Mouse (Mus musculus) heart, postnatal 36 days (tissue): ENCODE results near the gene Gm8677. TPM values are rescaled to one million over a fixed set of nuclear protein-coding genes. Genes with fewer than 3 reads are reported as not detected.
"Not testable (repeated sequence)": the region's sequence is repeated elsewhere in the genome, so short reads cannot be mapped to it uniquely, and the experiment has no call there.

Source experiments
- DNase-seq, 2 experiments: peaks; one replicate each; pipeline ENCODE4 v3.0.0; 2021 to 2022
- intact Hi-C: fragments of 180-260 bp; cut with DNase I; formaldehyde crosslinking; loops from one replicate; pipeline ENCODE4 v1.15.1; 2025
- total RNA-seq, 2 experiments: library from RNA; stranded (reverse); gene quantifications; 2 replicates each; pipeline ENCODE4 v1.2.3; 2021

Gm8677 gene
- not detected for total RNA-seq

GRCm38 (mm10) chr7:22534787-22535186 is at the start of gene Gm8677:
Gene Gm8677, minus strand, starts transcription at chr7:22534887.
- intact Hi-C loops, DNase-seq: not testable (repeated sequence)

GRCm38 (mm10) chr7:22565243-22565642 is 30.6 kb upstream of the Gm8677 start, which contains the start of gene Gm4201:
Gene Gm4201, minus strand, starts transcription at chr7:22565343.
- DNase-seq, intact Hi-C loops: not testable (repeated sequence)

GRCm38 (mm10) chr7:22522667-22523066 is 12.0 kb downstream of the Gm8677 start, which contains the start of gene Vmn1r152:
Gene Vmn1r152, plus strand, starts transcription at chr7:22522967.
- DNase-seq, intact Hi-C loops: not testable (repeated sequence)

DNA sequence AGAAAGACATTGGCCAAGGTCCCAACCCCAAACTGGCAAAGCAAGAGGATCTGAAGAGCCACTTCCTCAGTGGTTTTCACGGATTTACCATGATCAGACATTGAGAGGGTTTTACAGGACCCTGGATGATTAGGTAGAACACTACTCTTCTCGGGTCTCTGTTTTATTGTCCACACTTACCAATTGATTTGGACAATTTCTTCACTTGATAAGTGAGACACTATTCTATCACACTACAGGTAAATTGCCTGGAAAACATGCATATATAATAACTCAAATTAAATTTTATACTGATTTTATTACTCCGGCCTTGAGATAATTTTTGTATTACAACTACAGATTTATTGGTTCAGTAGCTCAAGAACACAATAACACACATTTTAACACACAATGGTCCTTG is 35.1 kb downstream of the Gm8677 start, which contains the start of gene Vmn1r151:
Vmn1r151 (minus strand) TSS at position 101 of the 400 bp plus-strand sequence.
- intact Hi-C loops, DNase-seq: not testable (repeated sequence)

Other genes starting within 250 kb of the Gm8677 start
- gene Gm4187, start 205.2 kb downstream of the Gm8677 start, total RNA-seq, result not detected
- gene Gm8660, start 163.8 kb downstream of the Gm8677 start, total RNA-seq, result not detected
- gene Vmn1r148, start 121.3 kb downstream of the Gm8677 start, total RNA-seq, result not detected
- not detected for gene Vmn1r149, start 96.7 kb downstream of the Gm8677 start, total RNA-seq
- gene Gm10665, start 70.8 kb downstream of the Gm8677 start, total RNA-seq, result not detected
- gene Vmn1r151, start 35.2 kb downstream of the Gm8677 start, total RNA-seq, result not detected
- gene Vmn1r152, start 11.9 kb downstream of the Gm8677 start, total RNA-seq, result not detected
- gene Gm4201, start 30.5 kb upstream of the Gm8677 start, total RNA-seq, result not detected
- gene Gm4565, start 53.2 kb upstream of the Gm8677 start, total RNA-seq, result not detected
- not detected for gene Vmn1r155, start 123.1 kb upstream of the Gm8677 start, total RNA-seq
- not detected for gene Gm8693, start 157.4 kb upstream of the Gm8677 start, total RNA-seq
- gene Gm4567, start 184.8 kb upstream of the Gm8677 start, total RNA-seq, result not detected
- gene Vmn1r157, start 226.8 kb upstream of the Gm8677 start, total RNA-seq, result not detected